Mouse (Mus musculus) bone marrow, adult 2 months (tissue): ENCODE results near the gene Igfbp7. TPM values are rescaled to one million over a fixed set of nuclear protein-coding genes. Genes with fewer than 3 reads are reported as not detected.

Experiments used
- H3K27ac ChIP-seq: fragments of 200-500 bp; 2 replicates; pipeline ENCODE4 v1.5.1; 2012; ENCODE audit warnings: low read depth, mild to moderate bottlenecking, control low read depth, inconsistent platforms, low read length; ENCODE audit not compliant: control insufficient read depth, poor library complexity, insufficient read depth
- H3K4me1 ChIP-seq: fragments of 200-500 bp; 2 replicates; pipeline ENCODE4 v1.6.1; 2011; ENCODE audit warnings: low read length; ENCODE audit not compliant: control insufficient read depth, insufficient read depth
- H3K4me3 ChIP-seq: fragments of 200-500 bp; replicated peaks from 2 replicates; pipeline ENCODE3; 2011; ENCODE audit warnings: mild to moderate bottlenecking, low read depth, low read length, control low read depth; ENCODE audit not compliant: control insufficient read depth
- CTCF ChIP-seq: fragments of 200-500 bp; IDR thresholded peaks from 2 replicates; pipeline ENCODE4 v1.5.1; 2011; ENCODE audit warnings: low read length, control low read depth; ENCODE audit not compliant: control insufficient read depth, insufficient read depth
- POLR2A ChIP-seq: fragments of 200-500 bp; IDR thresholded peaks from 2 replicates; pipeline ENCODE4 v1.6.1; 2011; ENCODE audit warnings: low read depth, mild to moderate bottlenecking, control low read depth, low read length, borderline replicate concordance; ENCODE audit not compliant: control insufficient read depth
- WGBS: fragments of 180-500 bp; shearing (Covaris S2); methylation state at CpG from one replicate; pipeline ENCODE4 v1.1.7; 2018; 5-methylcytosine and 5-hydroxymethylcytosine counted together
- polyA plus RNA-seq: library from polyadenylated mRNA; stranded (reverse); fragments of >200 nt; gene quantifications from 2 replicates; pipeline ENCODE4 v1.2.4, GENCODE M21; 2011; ENCODE audit warnings: low replicate concordance; ENCODE audit not compliant: missing spikeins, insufficient read depth, insufficient read length

Gene Igfbp7
- polyA plus RNA-seq, 1 experiment = 24.2 TPM

DNA sequence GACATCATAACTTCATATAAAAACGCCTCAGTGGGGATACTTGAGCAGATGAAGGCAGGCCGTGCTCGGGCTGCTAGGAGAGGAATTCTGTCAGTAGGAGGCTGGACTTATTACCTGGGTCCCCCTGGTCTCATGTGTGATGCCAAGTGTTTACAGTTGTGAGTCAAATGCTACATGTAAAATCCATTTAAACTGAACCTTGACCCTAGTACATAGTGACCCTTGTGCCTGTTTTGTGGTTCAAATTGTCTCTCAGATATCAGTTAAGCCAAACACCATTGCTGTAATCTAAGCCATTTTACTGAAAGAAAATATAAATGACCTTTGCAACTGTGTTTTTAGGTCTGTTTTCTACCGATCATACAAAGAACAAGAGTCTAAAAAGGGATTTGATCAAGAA lies 67.8 kb downstream of the Igfbp7 start:
- H3K27ac ChIP-seq = no peak overlapping the region
- H3K4me1 ChIP-seq = no peaks in the 10 kb centered on the region
- TF ChIP-seq POLR2A (no peak), CTCF (no peak)
- H3K4me3 ChIP-seq = no peak overlapping the region
- 85% methylated on average over 4 of the region's 4 CpGs for WGBS

DNA sequence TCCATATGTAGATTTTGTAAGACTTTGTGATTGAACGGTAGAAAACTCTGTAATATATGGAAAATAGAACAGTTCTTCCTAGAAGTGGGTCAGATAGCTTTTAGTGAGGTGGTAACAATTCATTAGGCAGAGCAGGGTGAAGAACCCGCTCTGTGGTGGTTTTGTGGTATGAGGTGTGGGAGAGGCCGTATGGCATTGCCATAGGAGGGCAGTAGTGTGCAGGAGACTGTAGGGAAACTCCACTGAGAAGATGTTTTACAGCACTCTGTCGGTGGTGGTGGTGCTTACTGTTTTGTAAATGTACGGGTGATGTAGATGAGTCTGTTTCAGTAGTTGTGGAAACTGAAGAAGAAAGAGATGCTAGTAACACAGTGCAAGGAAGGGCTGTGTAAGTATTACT lies 77.7 kb downstream of the Igfbp7 start:
- 50% methylated on average over 5 of the region's 5 CpGs for WGBS
- H3K27ac ChIP-seq = no peak overlapping the region
- no peak overlapping the region for H3K4me3 ChIP-seq
- no peaks in the 10 kb centered on the region for H3K4me1 ChIP-seq
- no peak for TF ChIP-seq POLR2A
- TF ChIP-seq CTCF = no peak

DNA sequence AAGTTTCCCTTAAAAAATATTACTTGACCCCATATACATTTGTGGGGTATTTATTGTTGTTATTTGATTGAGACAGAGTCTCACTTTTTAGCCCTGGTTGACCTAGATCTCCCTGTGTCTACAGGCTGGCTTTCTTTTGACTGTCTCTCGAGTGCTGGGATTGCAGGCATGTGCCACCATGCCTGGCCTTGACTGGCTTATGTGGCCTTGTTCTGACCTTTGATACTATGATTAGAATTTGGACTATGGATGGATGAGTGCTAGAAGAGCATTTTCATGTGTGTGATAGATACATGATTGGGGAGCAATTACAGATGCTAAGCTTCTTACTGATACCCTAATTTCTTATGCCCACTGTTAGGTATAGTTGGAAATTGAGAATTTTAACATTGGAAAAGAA lies 82.9 kb downstream of the Igfbp7 start:
- Histone ChIP-seq H3K27ac (no peak overlapping the region), H3K4me1 (no peaks in the 10 kb centered on the region), H3K4me3 (no peak overlapping the region)
- TF ChIP-seq POLR2A (no peak), CTCF (no peak)
- 90% methylated on average over 1 of the region's 1 CpGs for WGBS

DNA sequence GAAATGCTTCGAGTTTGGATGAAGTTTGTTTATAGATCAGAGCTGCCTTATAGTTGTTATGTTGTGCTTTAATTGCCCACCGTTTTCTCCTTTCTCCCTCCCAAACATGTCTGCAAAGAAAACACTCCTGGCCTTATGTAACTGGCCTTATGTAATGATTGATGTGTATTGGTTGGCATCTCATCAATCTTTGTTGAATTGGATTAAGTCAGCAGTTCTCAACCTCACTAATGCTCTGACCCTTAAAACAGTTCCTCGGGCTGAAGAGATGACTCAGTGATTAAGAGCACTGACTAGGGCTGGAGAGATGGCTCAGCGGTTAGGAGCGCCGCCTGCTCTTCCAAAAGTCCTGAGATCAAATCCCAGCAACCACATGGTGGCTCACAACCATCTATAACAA lies 92.9 kb downstream of the Igfbp7 start:
- H3K4me3 ChIP-seq = no peak overlapping the region
- 90% methylated on average over 6 of the region's 6 CpGs for WGBS
- H3K27ac ChIP-seq = no peak overlapping the region
- H3K4me1 ChIP-seq = peaks cover 1% of the 10 kb centered on the region; the same call in 1 of the 2 replicates
- TF ChIP-seq POLR2A = no peak
- no peak for TF ChIP-seq CTCF

DNA sequence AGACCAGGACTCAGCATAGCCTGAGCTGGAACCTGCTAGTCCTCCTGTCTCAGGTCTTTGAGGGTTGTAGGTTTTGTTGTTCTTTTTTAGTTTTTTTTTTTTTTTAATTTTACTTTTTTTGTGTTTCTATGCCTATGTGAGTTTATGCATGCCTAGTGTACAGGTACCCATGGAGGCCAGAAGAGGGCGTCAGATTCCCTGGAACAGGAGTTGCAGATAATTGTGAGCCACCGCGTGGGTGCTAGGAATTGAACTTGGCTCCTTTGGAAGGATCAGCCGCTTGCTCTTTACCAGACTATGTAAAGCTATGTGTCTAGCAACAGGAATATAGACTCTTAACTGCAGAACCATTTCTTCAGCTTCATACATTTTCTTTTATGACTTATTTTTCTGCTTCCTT lies 93.6 kb downstream of the Igfbp7 start:
- WGBS = 93% methylated on average over 4 of the region's 4 CpGs
- Histone ChIP-seq H3K27ac (no peak overlapping the region), H3K4me1 (peaks cover 1% of the 10 kb centered on the region; the same call in 1 of the 2 replicates), H3K4me3 (no peak overlapping the region)
- TF ChIP-seq POLR2A (no peak), CTCF (no peak)

DNA sequence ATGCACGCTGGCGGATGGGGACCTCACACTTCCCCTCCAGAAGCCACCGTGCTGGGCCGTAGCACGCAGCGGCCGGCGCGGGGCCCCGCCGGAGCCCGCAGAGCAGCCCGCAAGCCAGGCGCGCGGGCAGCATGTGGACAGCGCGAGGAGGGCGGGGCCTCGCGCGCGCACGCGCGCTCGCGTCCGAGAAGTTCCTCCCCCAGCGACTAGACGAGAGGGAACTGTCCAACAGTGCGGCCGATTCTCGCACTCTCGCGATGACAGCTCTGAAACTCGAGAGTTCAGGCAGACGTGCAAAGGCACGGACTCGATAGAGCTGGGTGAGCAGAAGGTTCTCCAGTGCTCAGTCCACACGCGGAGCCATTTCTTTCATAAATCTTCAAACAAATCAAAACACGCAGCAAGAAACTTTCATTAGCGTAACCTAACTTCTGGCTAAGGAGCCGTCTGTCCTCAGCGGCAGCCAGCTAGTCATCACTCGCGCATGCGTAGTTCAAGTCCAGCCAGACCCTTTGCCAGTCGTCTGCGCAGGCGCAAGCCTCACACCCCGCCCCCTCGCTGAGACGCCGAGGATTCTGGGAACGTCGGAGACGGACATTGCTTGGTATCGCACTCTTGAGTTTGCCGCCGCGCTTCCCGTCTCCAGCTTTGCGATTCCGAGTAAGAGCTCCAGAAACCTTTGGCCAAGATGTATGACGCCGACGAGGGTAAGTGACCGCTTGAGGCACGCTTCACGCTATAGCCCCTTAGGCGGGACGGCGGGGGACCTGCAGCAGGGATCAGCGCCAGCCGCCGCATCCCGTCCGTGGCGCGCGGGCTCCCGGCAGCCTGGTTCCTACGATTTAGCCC lies 97.7 kb downstream of the Igfbp7 start, which contains the start of the genes Noa1 and Polr2b:
TSS of gene Noa1 (minus strand) at position 161 of the 849 bp plus-strand sequence.
TSS of gene Polr2b (plus strand) at position 224 of the 849 bp plus-strand sequence.
- Histone ChIP-seq H3K4me3 (peak within 1 kb of the TSS; percentile 70), H3K4me1 (peaks cover 1% of the 10 kb centered on the region; the same call in 1 of the 2 replicates), H3K27ac (peak within 1 kb of the TSS; percentile 72)
- TF ChIP-seq POLR2A (peak; percentile 75), CTCF (no peak)
- WGBS = under 1% methylated on average over 85 of the region's 85 CpGs

DNA sequence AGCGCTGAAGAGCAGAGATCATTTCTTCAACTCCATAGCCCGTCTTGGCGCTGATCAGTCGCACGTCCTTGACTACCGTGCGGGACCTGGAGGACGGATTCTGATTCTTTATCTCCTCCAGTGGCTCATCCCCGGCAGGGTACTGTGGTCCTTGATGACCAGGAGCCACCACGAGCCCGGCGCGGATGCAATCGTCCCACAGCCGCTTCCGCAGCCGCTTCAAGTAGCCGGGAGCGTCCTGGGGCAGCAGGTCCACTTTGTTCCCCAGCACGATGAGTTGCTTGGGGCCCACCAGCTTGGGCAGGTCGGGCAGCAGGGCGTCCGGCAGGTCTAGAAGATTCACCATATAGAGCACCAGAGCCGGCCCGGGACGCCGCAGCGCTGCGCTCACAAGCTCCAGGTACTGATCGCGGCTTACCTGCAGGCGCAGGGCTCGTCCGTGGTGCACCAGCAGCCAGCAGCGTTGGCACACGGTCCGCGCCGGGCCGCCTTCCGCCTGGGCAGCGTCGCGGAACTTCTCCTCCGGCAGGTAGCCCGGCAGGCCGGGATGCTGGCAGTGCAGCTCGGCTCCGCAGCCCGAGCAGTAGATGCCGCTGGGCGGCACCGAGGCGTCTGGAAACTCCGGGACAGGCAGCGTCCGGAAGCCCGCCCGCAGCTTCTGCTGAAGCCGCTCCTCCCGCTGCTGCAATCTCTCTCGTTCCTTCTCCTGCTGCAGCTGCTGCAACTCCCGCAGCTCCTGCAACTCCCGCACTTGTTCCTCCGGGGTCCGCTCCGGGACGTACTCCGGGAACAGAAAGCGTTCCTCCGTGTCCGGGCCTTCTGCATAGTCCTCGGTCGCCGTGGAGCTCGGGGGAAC lies 98.6 kb downstream of the Igfbp7 start:
- Histone ChIP-seq H3K27ac (peak overlapping the region; percentile 49), H3K4me1 (peaks cover 1% of the 10 kb centered on the region; the same call in 1 of the 2 replicates), H3K4me3 (peak overlapping the region; percentile 70)
- under 1% methylated on average over 76 of the region's 76 CpGs for WGBS
- TF ChIP-seq POLR2A = no peak
- no peak for TF ChIP-seq CTCF
